Mouse (Mus musculus) stomach, postnatal 0 days (tissue): ENCODE results near the gene Lama4.

Experiments used
- CTCF ChIP-seq: IDR thresholded peaks from 2 replicates; pipeline ENCODE4 v1.5.1; 2016; ENCODE audit warnings: antibody characterized with exemption, low read depth, mild to moderate bottlenecking, moderate library complexity
- EP300 ChIP-seq: optimal IDR thresholded peaks from 2 replicates; pipeline ENCODE3; 2016; ENCODE audit warnings: antibody characterized with exemption

GRCm38 (mm10) chr10:39104803-39105449, 139.6 kb downstream of the Lama4 start:
- TF ChIP-seq CTCF = no peak
- no peak for TF ChIP-seq EP300
